Mouse (Mus musculus) erythroblast, embryonic 14.5 days (primary cell): Measurements from ENCODE around the gene Adal. TPM values are rescaled to one million over a fixed set of nuclear protein-coding genes. Genes with fewer than 3 reads are reported as not detected.
"Not testable (repeated sequence)": the region's sequence is repeated elsewhere in the genome, so short reads cannot be mapped to it uniquely, and the experiment has no call there.

ENCODE experiments used
- H3K27me3 ChIP-seq: 2 replicates; pipeline ENCODE4 v1.6.1; 2012; ENCODE audit warnings: inconsistent platforms; ENCODE audit not compliant: control insufficient read depth
- H3K36me3 ChIP-seq: 2 replicates; pipeline ENCODE4 v1.6.1; 2012; ENCODE audit warnings: mild to moderate bottlenecking, inconsistent platforms; ENCODE audit not compliant: control insufficient read depth
- H3K4me1 ChIP-seq: 2 replicates; pipeline ENCODE4 v1.6.1; 2012; ENCODE audit warnings: inconsistent platforms; ENCODE audit not compliant: control insufficient read depth
- H3K4me3 ChIP-seq: replicated peaks from 2 replicates; pipeline ENCODE3; 2012; ENCODE audit warnings: moderate library complexity, mild to moderate bottlenecking, inconsistent platforms
- H3K9me3 ChIP-seq: 2 replicates; pipeline ENCODE4 v1.6.1; 2012; ENCODE audit warnings: low read length, inconsistent platforms, mixed read lengths; ENCODE audit not compliant: control insufficient read depth
- GATA1 ChIP-seq: IDR thresholded peaks from 2 replicates; pipeline ENCODE4 v1.6.1; 2012; ENCODE audit warnings: low read length, inconsistent platforms, mixed read lengths
- TAL1 ChIP-seq: IDR thresholded peaks from 3 replicates; pipeline ENCODE4 v1.6.1; 2012; ENCODE audit warnings: low read length, inconsistent platforms, mixed read lengths
- polyA plus RNA-seq: library from polyadenylated mRNA; stranded (reverse); fragments of >175 nt; gene quantifications from 2 replicates; pipeline ENCODE4 v1.2.3, GENCODE M21; 2012

The Adal gene
- 0.20 and 0.50 TPM in 2 replicates for polyA plus RNA-seq

GRCm38 (mm10) chr2:121140018-121140882 is at the start of gene Adal, which contains the start of gene Lcmt2:
Gene Adal, plus strand, starts transcription at chr2:121140428.
Gene Lcmt2, minus strand, starts transcription at chr2:121140653.
- H3K9me3 ChIP-seq = peaks cover under 1% of the 10 kb centered on the region; the same call in 1 of the 2 replicates
- TF ChIP-seq TAL1 (no peak), GATA1 (no peak)
- H3K36me3 ChIP-seq = peaks cover 45% of the 10 kb centered on the region
- H3K4me1 ChIP-seq = peaks cover 40% of the 10 kb centered on the region
- no peaks in the 10 kb centered on the region for H3K27me3 ChIP-seq
- H3K4me3 ChIP-seq = peak within 1 kb of the TSS; percentile 100

DNA sequence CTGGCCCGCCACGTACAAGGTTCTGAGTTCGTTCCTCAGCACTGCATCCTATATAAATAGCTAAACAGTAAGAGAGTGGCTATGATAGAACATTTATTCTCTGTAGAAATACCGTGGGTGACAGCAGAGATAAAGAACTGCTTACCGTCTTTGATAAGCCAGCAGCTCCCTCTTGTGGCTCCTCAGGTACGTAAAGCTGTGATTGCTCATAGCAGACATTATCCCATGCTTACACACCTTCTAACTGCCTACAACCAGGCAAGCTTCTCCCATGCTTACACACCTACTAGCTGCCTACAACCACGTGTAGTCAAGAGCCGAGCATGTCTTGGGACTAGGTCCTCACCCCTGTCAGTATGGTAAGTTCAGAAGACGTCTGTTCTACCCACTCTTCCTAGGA is 38.2 kb upstream of the Adal start:
- Histone ChIP-seq H3K4me1 (no peaks in the 10 kb centered on the region; the same call in 1 of the 2 replicates), H3K4me3 (no peak overlapping the region), H3K27me3 (no peaks in the 10 kb centered on the region), H3K9me3 (no peaks in the 10 kb centered on the region), H3K36me3 (no peaks in the 10 kb centered on the region)
- TF ChIP-seq TAL1 (no peak), GATA1 (no peak)

DNA sequence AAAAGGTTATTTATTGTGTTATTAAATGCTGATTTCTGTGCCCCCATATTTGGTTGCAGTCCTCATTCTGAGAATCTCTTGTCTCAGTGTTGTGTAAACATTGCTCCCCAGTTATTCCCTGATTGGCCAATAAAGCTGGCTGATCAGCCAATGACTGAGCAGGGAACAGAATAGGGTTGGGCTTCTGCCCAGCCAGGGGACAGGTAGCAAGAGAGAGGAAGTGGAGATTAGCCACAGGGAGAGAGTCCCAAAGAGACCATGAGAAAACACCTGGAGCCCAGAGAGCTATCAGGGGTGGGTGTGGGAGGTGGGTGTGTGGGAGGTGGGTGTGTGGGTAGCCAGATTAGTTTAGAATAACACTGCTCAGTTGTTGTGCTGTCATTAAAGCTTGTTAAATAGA is 34.3 kb upstream of the Adal start:
- Histone ChIP-seq H3K36me3 (no peaks in the 10 kb centered on the region), H3K4me1 (no peaks in the 10 kb centered on the region; the same call in 1 of the 2 replicates), H3K27me3 (peaks cover 3% of the 10 kb centered on the region; the same call in 1 of the 2 replicates), H3K9me3 (no peaks in the 10 kb centered on the region), H3K4me3 (no peak overlapping the region)
- TF ChIP-seq TAL1 = no peak
- no peak for TF ChIP-seq GATA1

DNA sequence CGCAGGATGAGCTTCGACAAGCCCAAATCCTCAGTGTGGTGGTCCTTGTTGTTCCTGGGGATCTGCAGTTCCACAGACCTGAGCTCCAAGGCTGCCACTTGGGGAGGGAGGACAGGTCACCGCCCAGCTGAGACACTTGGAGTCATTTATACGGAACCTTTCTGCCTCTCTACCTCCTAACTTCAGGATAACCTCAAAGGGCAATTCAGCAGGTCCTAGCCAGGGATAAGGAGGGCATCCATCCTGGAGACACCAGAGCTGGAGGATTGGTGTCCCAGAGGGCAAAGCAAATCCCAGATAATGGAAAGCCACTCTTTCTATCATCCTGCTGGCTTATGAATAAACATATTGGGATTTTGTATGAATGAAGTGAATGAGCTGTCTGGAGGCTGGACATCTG is 30.5 kb upstream of the Adal start, which contains the start of gene Tgm7:
Gene Tgm7 (minus strand): TSS at position 101 of the 400 bp plus-strand sequence.
- Histone ChIP-seq H3K9me3 (no peaks in the 10 kb centered on the region), H3K36me3 (no peaks in the 10 kb centered on the region), H3K4me1 (no peaks in the 10 kb centered on the region), H3K4me3 (no peak within 1 kb of the TSS), H3K27me3 (peaks cover 3% of the 10 kb centered on the region)
- TF ChIP-seq TAL1 (no peak), GATA1 (no peak)

DNA sequence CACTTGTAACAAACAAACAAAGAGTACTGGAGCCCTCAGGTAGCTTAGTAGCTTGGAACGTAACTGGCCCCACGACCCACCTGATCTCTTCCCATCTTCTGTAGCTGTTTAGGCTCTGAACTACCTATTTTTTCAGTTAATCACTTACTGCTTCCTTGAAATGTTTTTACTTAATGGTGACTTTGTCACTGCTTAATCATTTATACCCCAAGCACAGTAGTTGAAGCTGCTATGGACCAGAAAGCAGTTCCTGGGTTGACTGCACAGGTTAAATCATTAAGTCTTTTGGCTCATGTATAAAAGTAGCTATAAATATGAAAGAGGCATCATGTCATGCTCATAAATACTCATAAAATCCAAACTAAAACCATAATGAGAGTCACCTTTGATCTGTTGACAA is 24.8 kb upstream of the Adal start:
- no peaks in the 10 kb centered on the region for H3K36me3 ChIP-seq
- no peaks in the 10 kb centered on the region for H3K4me1 ChIP-seq
- no peak for TF ChIP-seq GATA1
- no peak for TF ChIP-seq TAL1
- H3K4me3 ChIP-seq = no peak overlapping the region
- no peaks in the 10 kb centered on the region for H3K9me3 ChIP-seq
- peaks cover 8% of the 10 kb centered on the region for H3K27me3 ChIP-seq

- no peak overlapping the region for H3K4me3 ChIP-seq
- H3K4me1 ChIP-seq = no peaks in the 10 kb centered on the region
- TF ChIP-seq TAL1 (no peak), GATA1 (no peak)
- H3K9me3 ChIP-seq = no peaks in the 10 kb centered on the region
- no peaks in the 10 kb centered on the region for H3K36me3 ChIP-seq
- H3K27me3 ChIP-seq = peaks cover 11% of the 10 kb centered on the region
These were observed 21.0 kb upstream of the Adal start for GRCm38 (mm10) chr2:121119260-121119659.

- H3K36me3 ChIP-seq, H3K4me1 ChIP-seq, H3K27me3 ChIP-seq, H3K4me3 ChIP-seq, H3K9me3 ChIP-seq: not testable (repeated sequence)
These were observed 13.9 kb upstream of the Adal start for GRCm38 (mm10) chr2:121126302-121126701.

- H3K4me3 ChIP-seq = no peak overlapping the region
- H3K36me3 ChIP-seq = no peaks in the 10 kb centered on the region
- peaks cover 3% of the 10 kb centered on the region; the same call in 1 of the 2 replicates for H3K4me1 ChIP-seq
- TF ChIP-seq GATA1 (no peak), TAL1 (no peak)
- H3K27me3 ChIP-seq = no peaks in the 10 kb centered on the region
- H3K9me3 ChIP-seq = no peaks in the 10 kb centered on the region
These were observed 12.7 kb upstream of the Adal start for GRCm38 (mm10) chr2:121127536-121127935.

- no peak for TF ChIP-seq TAL1
- no peak for TF ChIP-seq GATA1
- Histone ChIP-seq H3K4me1 (peaks cover 6% of the 10 kb centered on the region; the same call in 1 of the 2 replicates), H3K36me3 (no peaks in the 10 kb centered on the region), H3K27me3 (no peaks in the 10 kb centered on the region), H3K9me3 (no peaks in the 10 kb centered on the region), H3K4me3 (no peak overlapping the region)
These were observed 11.2 kb upstream of the Adal start for GRCm38 (mm10) chr2:121128865-121129620.
